Mouse (Mus musculus) cerebellum, postnatal 25 days (tissue): ENCODE measurements around the gene Olfr70.

Experiments used
- DNase-seq, 2 experiments: peaks; one replicate each; pipeline ENCODE4 v3.0.0; 2021; ENCODE audit warnings: mixed read lengths in 2 of 2

The Olfr70 gene

GRCm38 (mm10) chr4:43709869-43710268 is 9.3 kb upstream of the Olfr70 start, which contains the start of gene Olfr71:
TSS of gene Olfr71 (minus strand) at chr4:43710255.
- DNase-seq, result no peak

GRCm38 (mm10) chr4:43705991-43706390 is 5.4 kb upstream of the Olfr70 start:
- DNase-seq, result no peak

GRCm38 (mm10) chr4:43703851-43704250 is 3.2 kb upstream of the Olfr70 start:
- DNase-seq, result no peak

- DNase-seq, result no peak
Observed at GRCm38 (mm10) chr4:43703439-43703838, 2.8 kb upstream of the Olfr70 start.

- peak; percentile 66 to 78 for DNase-seq
Observed at GRCm38 (mm10) chr4:43696561-43696960, 4.0 kb downstream of the Olfr70 start.

- peak in 1 of 2 experiments; percentile 25 for DNase-seq
Observed at GRCm38 (mm10) chr4:43695249-43695671, 5.3 kb downstream of the Olfr70 start.

- DNase-seq, result no peak
Observed at GRCm38 (mm10) chr4:43694439-43695248, 6.0 kb downstream of the Olfr70 start.

GRCm38 (mm10) chr4:43693806-43694241 is 6.8 kb downstream of the Olfr70 start:
- peak; percentile 27 to 49 for DNase-seq

- no peak for DNase-seq
Observed at GRCm38 (mm10) chr4:43691026-43691425, 9.6 kb downstream of the Olfr70 start.

- no peak for DNase-seq
Observed at GRCm38 (mm10) chr4:43690021-43690420, 10.6 kb downstream of the Olfr70 start.

GRCm38 (mm10) chr4:43679416-43680043 is 21.1 kb downstream of the Olfr70 start:
- peak in 1 of 2 experiments; percentile 20 for DNase-seq

GRCm38 (mm10) chr4:43678541-43678940 is 22.1 kb downstream of the Olfr70 start:
- peak in 1 of 2 experiments; percentile 27 for DNase-seq

- DNase-seq, result no peak
Observed at GRCm38 (mm10) chr4:43675608-43676007, 25.0 kb downstream of the Olfr70 start.

GRCm38 (mm10) chr4:43674974-43675373 is 25.6 kb downstream of the Olfr70 start:
- DNase-seq, result no peak

- no peak for DNase-seq
Observed at GRCm38 (mm10) chr4:43673703-43674102, 26.9 kb downstream of the Olfr70 start.

- peak; percentile 92 to 95 for DNase-seq
Observed at GRCm38 (mm10) chr4:43672070-43672469, 28.5 kb downstream of the Olfr70 start.

GRCm38 (mm10) chr4:43669428-43669794 is 31.2 kb downstream of the Olfr70 start:
- DNase-seq, result peak in 1 of 2 experiments; percentile 86

GRCm38 (mm10) chr4:43668782-43669427 is 31.7 kb downstream of the Olfr70 start, which contains the start of the genes Tmem8b and Fam221b:
TSS of gene Tmem8b (plus strand) at chr4:43668971.
TSS of gene Fam221b (minus strand) at chr4:43669145.
- DNase-seq, result peak; percentile 95 to 97

- DNase-seq, result no peak
Observed at GRCm38 (mm10) chr4:43666412-43666811, 34.2 kb downstream of the Olfr70 start.

GRCm38 (mm10) chr4:43657146-43657545 is 43.5 kb downstream of the Olfr70 start:
- peak in 1 of 2 experiments; percentile 29 for DNase-seq

GRCm38 (mm10) chr4:43656339-43657109 is 44.1 kb downstream of the Olfr70 start, which contains the start of gene Hint2:
TSS of gene Hint2 (minus strand) at chr4:43656466.
- peak; percentile 95 to 97 for DNase-seq

- peak in 1 of 2 experiments; percentile 34 for DNase-seq
Observed at GRCm38 (mm10) chr4:43655656-43656338, 44.8 kb downstream of the Olfr70 start.
